Mouse (Mus musculus) neural tube, embryonic 13.5 days (tissue): ENCODE data around the gene Dytn. TPM values are rescaled to one million over a fixed set of nuclear protein-coding genes. Genes with fewer than 3 reads are reported as not detected.
A peak's percentile ranks its signal among the peaks of the same experiment; 100 is the strongest.

ENCODE experiments used
- ATAC-seq: fragments of 200-750 bp; cut with Nextera tagmentation; 2 replicates; pipeline ENCODE4 v1.8.0; 2017; ENCODE audit warnings: low read depth, mild to moderate bottlenecking, moderate TSS enrichment, moderate library complexity
- H3K27ac ChIP-seq: fragments of 300-500 bp; sonication (generic); replicated peaks from 2 replicates; pipeline ENCODE4 v1.5.1; 2015; ENCODE audit warnings: moderate library complexity, mild to moderate bottlenecking, inconsistent platforms
- H3K27me3 ChIP-seq: fragments of 300-500 bp; sonication (generic); 2 replicates; pipeline ENCODE4 v1.6.1; 2015; ENCODE audit warnings: mild to moderate bottlenecking, inconsistent platforms
- H3K36me3 ChIP-seq: fragments of 300-500 bp; sonication (generic); 2 replicates; pipeline ENCODE4 v1.6.1; 2015; ENCODE audit warnings: mild to moderate bottlenecking, inconsistent platforms
- H3K4me1 ChIP-seq: fragments of 300-500 bp; sonication (generic); replicated peaks from 2 replicates; pipeline ENCODE4 v1.6.1; 2015; ENCODE audit warnings: inconsistent platforms
- H3K4me2 ChIP-seq: fragments of 300-500 bp; sonication (generic); 2 replicates; pipeline ENCODE4 v1.6.1; 2015; ENCODE audit warnings: inconsistent platforms, mild to moderate bottlenecking, moderate library complexity
- H3K4me3 ChIP-seq: fragments of 300-500 bp; sonication (generic); 2 replicates; pipeline ENCODE4 v1.5.1; 2015; ENCODE audit warnings: mild to moderate bottlenecking, inconsistent platforms
- H3K9ac ChIP-seq: fragments of 300-500 bp; sonication (generic); 2 replicates; pipeline ENCODE4 v1.6.1; 2015; ENCODE audit warnings: moderate library complexity, mild to moderate bottlenecking, inconsistent platforms
- H3K9me3 ChIP-seq: fragments of 300-500 bp; sonication (generic); 2 replicates; pipeline ENCODE4 v1.6.1; 2016; ENCODE audit warnings: inconsistent platforms
- WGBS: fragments of 180-500 bp; shearing (Covaris S2); methylation state at CpG from one replicate; pipeline ENCODE4 v1.1.7; 2015; 5-methylcytosine and 5-hydroxymethylcytosine counted together
- polyA plus RNA-seq: library from polyadenylated mRNA; unstranded; fragments of >200 nt; fragmentation: Nextera tagmentation; extraction: Ambion mirVana; gene quantifications from 2 replicates; pipeline ENCODE4 v1.2.1, GENCODE M21; 2015

The Dytn gene
- 0.43 and 1.0 TPM in 2 replicates for polyA plus RNA-seq

DNA sequence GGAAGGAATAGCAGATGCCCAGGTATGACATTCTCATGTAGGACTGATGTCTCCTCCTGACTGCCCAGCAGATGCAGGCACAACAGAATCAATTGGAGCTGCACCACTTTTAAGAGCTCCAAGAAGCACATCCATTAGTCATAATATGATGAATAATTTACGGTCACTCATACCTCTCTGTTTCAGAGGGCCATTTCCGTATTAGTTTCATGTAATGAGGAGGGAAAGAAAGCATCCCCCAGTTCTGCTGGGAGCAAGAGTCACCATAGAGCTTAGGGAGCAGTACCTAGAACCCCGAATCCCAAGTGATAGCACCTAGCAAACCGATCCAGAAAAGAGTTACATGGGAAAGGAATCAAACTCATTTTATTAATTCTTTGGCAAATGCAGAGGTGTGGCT, at the start of gene Dytn:
Gene Dytn, minus strand, starts transcription at position 101 of the 400 bp plus-strand sequence.
- H3K36me3 ChIP-seq = no peaks in the 10 kb centered on the region
- no peaks in the 10 kb centered on the region for H3K4me1 ChIP-seq
- no peaks in the 10 kb centered on the region for H3K9me3 ChIP-seq
- WGBS = 86% methylated on average over 4 of the region's 4 CpGs
- no peak for ATAC-seq
- H3K4me2 ChIP-seq = no peak within 1 kb of the TSS
- no peak within 1 kb of the TSS for H3K4me3 ChIP-seq
- H3K27ac ChIP-seq = no peak within 1 kb of the TSS
- no peaks in the 10 kb centered on the region for H3K27me3 ChIP-seq
- H3K9ac ChIP-seq = no peak within 1 kb of the TSS

DNA sequence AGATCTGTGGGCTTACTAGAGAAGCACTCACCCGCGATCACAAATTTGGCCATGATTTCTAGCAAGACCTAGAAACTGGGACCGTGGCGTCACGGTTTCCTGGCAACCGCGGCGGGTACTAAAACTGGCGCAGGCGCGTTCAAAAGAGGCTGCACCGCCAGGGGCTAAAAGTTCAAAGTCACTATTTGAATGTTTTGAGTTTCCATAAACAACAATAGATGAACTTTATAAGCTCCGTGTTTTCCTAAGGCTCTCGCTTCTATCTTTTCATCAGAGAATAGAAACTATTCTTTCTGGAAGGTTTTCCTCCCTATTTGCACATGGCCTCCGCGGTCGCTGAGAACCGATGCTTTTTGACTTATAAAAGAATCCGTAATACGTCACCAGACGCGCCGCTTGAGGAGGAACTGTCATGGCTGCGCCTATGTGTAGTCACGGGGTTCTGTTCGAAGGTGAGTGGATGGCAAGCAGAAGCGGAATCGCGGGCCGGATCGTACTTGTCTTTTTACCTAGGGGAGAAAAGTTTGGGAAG, 43.6 kb upstream of the Dytn start, which contains the start of the genes Mdh1b and Fastkd2:
Gene Mdh1b, minus strand, starts transcription at position 79 of the 532 bp plus-strand sequence.
Gene Fastkd2, plus strand, starts transcription at position 375 of the 532 bp plus-strand sequence.
- Histone ChIP-seq H3K9me3 (no peaks in the 10 kb centered on the region), H3K4me3 (peak within 1 kb of the TSS; percentile 72), H3K27me3 (peaks cover 8% of the 10 kb centered on the region; the same call in 1 of the 2 replicates), H3K9ac (peak within 1 kb of the TSS; percentile 77), H3K36me3 (no peaks in the 10 kb centered on the region), H3K4me1 (peaks cover 31% of the 10 kb centered on the region), H3K4me2 (peak within 1 kb of the TSS; percentile 65), H3K27ac (no peak within 1 kb of the TSS)
- WGBS = 0% methylated on average over 31 of the region's 31 CpGs
- ATAC-seq = peak; percentile 96

DNA sequence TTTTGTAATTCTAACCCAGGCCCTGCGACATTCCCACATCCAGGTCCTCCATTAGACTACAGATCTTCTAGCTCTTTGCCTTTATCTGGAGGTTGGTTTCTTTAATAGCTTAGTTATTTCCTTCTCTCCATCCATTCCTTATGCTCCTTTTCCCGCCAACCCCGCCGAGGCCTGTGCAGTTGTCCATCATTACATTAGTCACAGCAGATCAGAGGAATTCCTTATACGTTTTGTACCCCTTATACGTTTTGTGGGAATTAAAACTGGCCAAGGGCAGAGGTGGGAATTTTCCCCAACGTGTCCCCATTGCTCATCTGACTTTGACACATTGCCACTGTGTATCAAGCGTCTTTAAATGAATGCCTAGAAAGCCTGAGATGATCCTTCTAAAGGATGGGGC, 43.1 kb upstream of the Dytn start:
- Histone ChIP-seq H3K4me2 (peak overlapping the region; percentile 65), H3K4me1 (peaks cover 31% of the 10 kb centered on the region), H3K36me3 (no peaks in the 10 kb centered on the region), H3K27ac (no peak overlapping the region), H3K9me3 (no peaks in the 10 kb centered on the region), H3K9ac (peak overlapping the region; percentile 53; the same call in 1 of the 2 replicates), H3K4me3 (peak overlapping the region; percentile 72), H3K27me3 (peaks cover 8% of the 10 kb centered on the region; the same call in 1 of the 2 replicates)
- peak; percentile 30; the same call in 1 of the 2 replicates for ATAC-seq
- 41% methylated on average over 8 of the region's 8 CpGs for WGBS

DNA sequence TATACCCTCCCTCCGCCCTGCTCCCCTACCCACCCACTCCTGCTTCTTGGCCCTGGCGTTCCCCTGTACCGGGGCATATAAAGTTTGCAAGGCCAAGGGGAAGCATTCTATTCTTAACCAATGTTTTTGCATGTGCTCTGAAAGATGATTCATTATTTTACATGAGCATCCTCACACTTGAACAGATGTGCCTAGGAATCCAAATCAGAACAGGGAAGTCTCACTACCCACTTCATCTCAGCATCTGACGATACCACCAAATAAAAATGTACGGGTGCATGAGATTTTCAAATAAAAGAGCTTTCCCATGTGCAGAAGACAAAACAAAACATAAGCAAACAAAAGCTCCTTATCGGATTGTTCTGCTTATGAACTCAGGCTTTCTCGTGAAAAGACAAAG, 33.4 kb upstream of the Dytn start:
- H3K4me3 ChIP-seq = no peak overlapping the region
- no peaks in the 10 kb centered on the region for H3K36me3 ChIP-seq
- no peak for ATAC-seq
- no peaks in the 10 kb centered on the region for H3K9me3 ChIP-seq
- H3K9ac ChIP-seq = no peak overlapping the region
- 88% methylated on average over 7 of the region's 7 CpGs for WGBS
- H3K27me3 ChIP-seq = no peaks in the 10 kb centered on the region; the same call in 1 of the 2 replicates
- no peaks in the 10 kb centered on the region for H3K4me1 ChIP-seq
- no peak overlapping the region for H3K4me2 ChIP-seq
- H3K27ac ChIP-seq = no peak overlapping the region

DNA sequence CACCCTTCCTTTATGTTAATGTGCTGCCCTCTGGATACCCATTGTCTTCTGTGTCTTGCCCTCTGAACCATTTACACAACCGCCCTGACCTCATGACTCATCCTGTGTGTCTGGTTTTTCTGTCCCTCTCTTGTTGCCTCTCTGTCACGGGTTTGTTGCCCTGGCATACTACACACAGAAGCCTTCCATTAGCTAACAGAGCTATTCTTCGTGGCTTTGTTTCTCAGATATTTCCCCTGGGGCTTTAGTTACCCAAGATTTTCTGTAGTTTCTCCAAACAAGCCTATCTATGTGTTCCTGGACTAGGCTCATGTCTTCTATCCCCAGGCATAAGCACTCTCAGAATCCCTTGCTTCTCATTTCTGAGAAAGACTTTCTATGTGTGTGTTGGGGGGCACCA, 22.1 kb upstream of the Dytn start:
- WGBS = 71% methylated on average over 3 of the region's 3 CpGs
- Histone ChIP-seq H3K4me3 (no peak overlapping the region), H3K36me3 (no peaks in the 10 kb centered on the region), H3K4me1 (no peaks in the 10 kb centered on the region), H3K27ac (no peak overlapping the region), H3K9ac (no peak overlapping the region), H3K9me3 (no peaks in the 10 kb centered on the region), H3K4me2 (no peak overlapping the region), H3K27me3 (no peaks in the 10 kb centered on the region)
- no peak for ATAC-seq

DNA sequence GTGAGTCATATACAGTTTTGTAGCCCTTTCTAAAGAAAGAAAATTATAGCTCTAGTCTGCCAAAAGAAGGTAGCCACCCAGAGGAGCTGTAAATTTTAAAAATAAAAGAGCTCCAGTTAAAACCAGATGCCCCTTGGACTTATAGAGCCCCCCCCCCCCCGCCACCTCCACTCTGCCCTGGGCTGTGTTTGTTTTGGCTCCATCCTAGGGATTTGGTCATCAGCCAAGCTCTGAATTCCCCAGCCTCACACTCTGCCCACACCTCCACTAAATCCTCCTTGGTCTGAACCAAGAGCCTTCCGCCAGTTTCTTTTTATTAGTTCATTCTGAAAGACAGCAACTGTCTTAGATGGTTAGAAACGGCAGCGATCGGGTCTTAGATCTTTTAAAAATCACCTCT, 19.0 kb upstream of the Dytn start:
- Histone ChIP-seq H3K4me2 (no peak overlapping the region), H3K9me3 (no peaks in the 10 kb centered on the region; the same call in 1 of the 2 replicates), H3K4me3 (no peak overlapping the region), H3K4me1 (no peaks in the 10 kb centered on the region), H3K9ac (no peak overlapping the region), H3K36me3 (no peaks in the 10 kb centered on the region), H3K27me3 (no peaks in the 10 kb centered on the region), H3K27ac (no peak overlapping the region)
- WGBS = 69% methylated on average over 5 of the region's 5 CpGs
- ATAC-seq = 0 out of 2 replicates have a peak, but pooled peaks have one; percentile 65

DNA sequence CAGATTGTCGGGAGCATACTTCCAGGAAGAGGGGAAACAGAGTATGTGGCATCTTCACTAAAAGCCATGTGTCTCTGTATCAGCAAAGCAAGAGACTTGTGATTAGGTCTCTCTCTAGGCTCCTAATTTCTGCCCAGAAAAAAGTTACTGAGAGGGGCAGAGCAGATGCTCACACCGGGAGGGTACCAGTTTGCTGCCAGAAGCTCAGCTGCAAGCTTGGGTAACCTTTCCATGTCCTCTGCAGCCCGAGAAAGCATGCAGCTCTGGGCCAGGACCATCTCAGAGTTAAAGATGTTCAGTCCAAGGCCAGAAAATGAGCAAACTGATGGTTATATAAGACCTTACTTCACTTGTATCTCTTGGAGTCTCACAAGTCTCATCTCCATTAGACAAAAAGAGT, 10.1 kb upstream of the Dytn start:
- H3K4me3 ChIP-seq = no peak overlapping the region
- no peaks in the 10 kb centered on the region for H3K9me3 ChIP-seq
- no peaks in the 10 kb centered on the region for H3K4me1 ChIP-seq
- H3K9ac ChIP-seq = no peak overlapping the region
- H3K27ac ChIP-seq = no peak overlapping the region
- H3K4me2 ChIP-seq = no peak overlapping the region
- no peaks in the 10 kb centered on the region for H3K36me3 ChIP-seq
- no peak for ATAC-seq
- H3K27me3 ChIP-seq = no peaks in the 10 kb centered on the region
- WGBS = 75% methylated on average over 3 of the region's 3 CpGs

DNA sequence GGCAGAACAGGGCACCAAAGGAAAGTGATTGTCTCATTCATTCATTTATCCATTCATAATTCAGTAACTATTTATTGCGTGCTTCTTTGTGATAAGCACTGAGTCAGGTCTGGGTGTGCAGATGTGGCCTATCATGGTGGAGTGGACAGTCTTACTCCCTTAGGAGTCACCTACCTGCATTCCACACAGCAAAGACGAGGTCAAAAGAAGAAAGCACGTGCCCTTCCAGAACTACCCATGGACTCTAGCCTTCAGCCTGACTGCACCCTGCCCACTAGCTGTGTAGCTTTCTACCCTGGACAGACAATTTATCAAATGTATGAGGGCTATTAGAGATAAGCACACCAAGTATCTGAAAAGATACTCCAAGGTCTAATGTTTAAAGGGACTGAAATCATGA, 10.8 kb downstream of the Dytn start:
- no peak overlapping the region for H3K9ac ChIP-seq
- no peaks in the 10 kb centered on the region for H3K4me1 ChIP-seq
- H3K4me3 ChIP-seq = no peak overlapping the region
- no peaks in the 10 kb centered on the region for H3K36me3 ChIP-seq
- no peaks in the 10 kb centered on the region for H3K9me3 ChIP-seq
- WGBS = 93% methylated on average over 3 of the region's 3 CpGs
- no peak overlapping the region for H3K27ac ChIP-seq
- H3K27me3 ChIP-seq = no peaks in the 10 kb centered on the region
- no peak overlapping the region for H3K4me2 ChIP-seq
- no peak for ATAC-seq

DNA sequence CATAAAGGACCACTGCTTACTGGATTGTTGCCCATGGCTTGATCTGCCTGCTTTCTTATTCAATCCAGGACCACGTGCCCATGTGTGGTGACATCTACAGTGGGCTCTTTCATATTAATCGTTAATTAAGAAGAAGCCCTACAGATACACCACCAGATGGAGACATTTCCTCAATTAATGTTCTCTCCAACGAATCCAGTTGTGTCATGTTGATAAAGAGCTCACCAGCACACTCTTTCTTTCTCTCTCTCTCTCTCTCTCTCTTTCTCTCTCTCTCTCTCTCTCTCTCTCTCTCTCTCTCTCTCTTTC, 17.9 kb downstream of the Dytn start:
- 4% methylated on average over 3 of the region's 3 CpGs for WGBS
- H3K9ac ChIP-seq = 0 out of 2 replicates have a peak overlapping the region, but pooled peaks have one; percentile 1
- H3K4me2 ChIP-seq = peak overlapping the region; percentile 43
- H3K4me3 ChIP-seq = no peak overlapping the region
- H3K4me1 ChIP-seq = peaks cover 19% of the 10 kb centered on the region
- H3K36me3 ChIP-seq = no peaks in the 10 kb centered on the region
- ATAC-seq = peak; percentile 72
- no peaks in the 10 kb centered on the region for H3K9me3 ChIP-seq
- H3K27me3 ChIP-seq = no peaks in the 10 kb centered on the region; the same call in 1 of the 2 replicates
- 0 out of 2 replicates have a peak overlapping the region, but pooled peaks have one; percentile 35 for H3K27ac ChIP-seq

DNA sequence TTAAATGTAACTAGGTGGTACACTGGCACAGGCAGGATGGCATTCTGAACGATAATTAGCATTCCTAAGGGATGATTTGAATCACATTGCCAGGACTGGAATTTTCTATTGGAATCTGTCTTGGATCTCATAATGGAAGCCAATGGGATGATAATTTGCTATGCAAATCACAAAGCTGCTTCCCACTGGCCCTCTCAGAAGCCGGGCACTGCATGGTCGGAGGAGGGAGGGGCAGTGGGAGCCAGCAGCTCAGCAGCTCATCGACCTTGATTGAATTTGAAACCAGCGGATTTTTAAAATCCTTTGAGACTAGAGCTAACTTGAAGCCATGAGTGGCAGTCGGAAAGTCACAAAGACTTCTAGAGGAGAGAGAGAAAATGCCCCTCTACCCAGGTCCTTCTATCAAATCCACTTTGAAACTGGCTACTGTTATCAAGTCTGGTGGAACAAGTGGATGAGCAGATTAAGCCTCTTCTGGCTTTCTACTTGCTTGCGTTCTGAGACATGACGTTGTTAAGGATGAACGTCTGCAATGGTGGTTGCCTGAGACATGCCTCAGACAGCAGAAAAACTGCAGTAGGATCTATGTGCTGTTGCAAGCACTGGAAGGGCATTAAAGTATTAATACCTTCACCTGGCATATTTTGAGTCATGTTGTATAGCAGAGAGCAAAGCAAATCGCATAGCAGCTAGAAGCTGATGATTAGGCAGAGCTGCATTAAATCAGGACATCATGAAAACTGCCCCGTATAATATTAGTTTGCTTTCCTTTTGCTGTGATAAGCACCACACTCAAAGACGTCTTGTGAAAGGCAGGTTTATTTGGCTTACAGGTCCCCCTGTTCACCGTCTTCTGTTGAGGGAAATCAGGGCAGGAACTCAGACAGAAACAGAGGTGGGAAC, 18.5 kb downstream of the Dytn start:
- Histone ChIP-seq H3K4me1 (peaks cover 19% of the 10 kb centered on the region), H3K27ac (peak overlapping the region; percentile 35; the same call in 1 of the 2 replicates), H3K4me2 (peak overlapping the region; percentile 43), H3K9ac (peak overlapping the region; percentile 1; the same call in 1 of the 2 replicates), H3K4me3 (no peak overlapping the region), H3K9me3 (no peaks in the 10 kb centered on the region), H3K27me3 (no peaks in the 10 kb centered on the region; the same call in 1 of the 2 replicates), H3K36me3 (no peaks in the 10 kb centered on the region)
- 16% methylated on average over 13 of the region's 13 CpGs for WGBS
- ATAC-seq = peak; percentile 50; the same call in 1 of the 2 replicates

DNA sequence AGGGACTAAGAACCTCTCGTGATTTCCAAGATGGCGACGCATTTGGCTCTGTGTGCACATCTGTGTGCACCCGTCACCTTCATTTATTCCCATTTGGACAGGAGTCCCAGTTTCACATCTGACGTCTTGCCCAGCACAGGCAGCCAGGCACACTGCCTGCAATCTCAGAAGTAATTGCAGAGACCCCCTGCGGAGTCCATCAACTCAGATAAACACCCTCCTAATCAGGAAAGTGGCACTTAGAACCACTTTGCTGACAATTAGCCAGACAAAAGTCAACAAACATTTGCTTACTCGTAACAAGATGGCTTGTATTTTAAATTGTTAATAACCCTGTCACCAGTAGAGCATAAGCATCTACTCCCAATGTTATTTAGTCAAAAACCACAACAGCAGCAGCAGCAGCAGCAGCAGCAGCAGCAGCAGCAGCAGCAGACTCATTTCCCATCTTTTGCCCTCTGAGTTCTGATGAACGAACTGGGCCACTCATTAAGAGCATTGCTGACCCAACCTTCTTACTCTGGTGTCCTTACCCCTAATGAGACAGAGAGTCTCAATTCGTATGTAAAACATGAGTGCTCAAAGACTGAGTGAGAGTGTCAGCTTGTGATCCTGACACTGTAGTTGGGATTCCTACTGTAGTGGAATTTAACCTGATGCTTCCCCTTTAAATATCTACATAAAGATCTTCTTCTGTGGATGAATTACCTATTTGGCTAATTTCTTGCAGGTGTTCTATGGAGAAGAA, 19.4 kb downstream of the Dytn start:
- 32% methylated on average over 9 of the region's 9 CpGs for WGBS
- Histone ChIP-seq H3K4me2 (peak overlapping the region; percentile 43), H3K9ac (peak overlapping the region; percentile 1; the same call in 1 of the 2 replicates), H3K9me3 (no peaks in the 10 kb centered on the region), H3K27me3 (no peaks in the 10 kb centered on the region; the same call in 1 of the 2 replicates), H3K36me3 (no peaks in the 10 kb centered on the region), H3K27ac (no peak overlapping the region), H3K4me3 (no peak overlapping the region), H3K4me1 (peaks cover 19% of the 10 kb centered on the region)
- ATAC-seq = peak; percentile 38; the same call in 1 of the 2 replicates
